Mouse (Mus musculus) CH12F3 (cell line): ENCODE data around the gene Ceacam13.
"Not testable (repeated sequence)": the region's sequence is repeated elsewhere in the genome, so short reads cannot be mapped to it uniquely, and the experiment has no call there.

ENCODE experiments used
- in situ Hi-C: fragments of 300-500 bp; cut with MboI; formaldehyde crosslinking; loops from 2 replicates; pipeline ENCODE4 v1.14.3; 2020; ENCODE audit warnings: low sequenced_read_pairs

Ceacam13 gene

GRCm38 (mm10) chr7:18009589-18009988, at the start of gene Ceacam13:
Gene Ceacam13 (plus strand): TSS chr7:18009889.
- in situ Hi-C loops: no loop called here

GRCm38 (mm10) chr7:17971824-17972223, 37.9 kb upstream of the Ceacam13 start, which contains the start of gene Ceacam11:
Gene Ceacam11 (plus strand): TSS chr7:17972124.
- in situ Hi-C loops: no loop called here

DNA sequence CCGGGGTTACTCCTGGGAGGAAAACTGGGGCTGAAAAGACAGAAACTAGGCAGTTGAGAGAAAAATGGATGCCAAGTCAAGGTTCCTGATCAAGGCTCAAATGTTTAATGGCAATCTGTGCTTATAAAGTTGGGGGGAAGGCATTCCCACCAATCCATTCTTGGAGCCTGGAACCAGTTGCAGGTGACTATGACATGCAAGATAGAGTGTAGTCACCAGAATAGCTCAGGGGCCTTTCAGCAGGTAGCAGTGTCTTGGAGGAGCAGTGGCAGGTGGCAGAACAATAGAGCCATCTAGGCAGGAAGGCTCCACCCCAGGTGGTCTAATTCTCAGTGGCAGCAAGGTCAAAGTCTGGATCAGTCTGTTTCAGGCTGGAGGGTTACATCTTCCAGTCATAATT, 8.6 kb upstream of the Ceacam13 start:
- in situ Hi-C loops: not testable (repeated sequence)

- in situ Hi-C loops: no loop called here
These were observed 55.9 kb downstream of the Ceacam13 start, which contains the start of gene Ceacam12 for GRCm38 (mm10) chr7:18065629-18066028. Gene Ceacam12 (plus strand): TSS chr7:18065929.
